Mouse (Mus musculus) megakaryocyte, adult 5-6 weeks (primary cell): ENCODE results near the gene Dusp8. TPM values are rescaled to one million over a fixed set of nuclear protein-coding genes. Genes with fewer than 3 reads are reported as not detected.
"Not testable (repeated sequence)": the region's sequence is repeated elsewhere in the genome, so short reads cannot be mapped to it uniquely, and the experiment has no call there.

Experiments used
- ATAC-seq: 2 replicates; pipeline ENCODE4 v1.8.0; 2016; ENCODE audit warnings: mild to moderate bottlenecking, inconsistent platforms; ENCODE audit not compliant: poor library complexity, severe bottlenecking
- total RNA-seq, 2 experiments: library from RNA; stranded (forward) in 1 of 2; stranded (reverse) in 1 of 2; fragments of 153-499, 151-499 nt in 1 of 2; fragments of 221-1000, 200-1000 nt in 1 of 2; gene quantifications; 2 replicates each; pipeline versions ENCODE4 v1.2.3 to v1.2.4; 2015 to 2017

Dusp8 gene
- total RNA-seq (2015) (not detected in 2 replicates), total RNA-seq (2017) (not detected in 2 replicates)

DNA sequence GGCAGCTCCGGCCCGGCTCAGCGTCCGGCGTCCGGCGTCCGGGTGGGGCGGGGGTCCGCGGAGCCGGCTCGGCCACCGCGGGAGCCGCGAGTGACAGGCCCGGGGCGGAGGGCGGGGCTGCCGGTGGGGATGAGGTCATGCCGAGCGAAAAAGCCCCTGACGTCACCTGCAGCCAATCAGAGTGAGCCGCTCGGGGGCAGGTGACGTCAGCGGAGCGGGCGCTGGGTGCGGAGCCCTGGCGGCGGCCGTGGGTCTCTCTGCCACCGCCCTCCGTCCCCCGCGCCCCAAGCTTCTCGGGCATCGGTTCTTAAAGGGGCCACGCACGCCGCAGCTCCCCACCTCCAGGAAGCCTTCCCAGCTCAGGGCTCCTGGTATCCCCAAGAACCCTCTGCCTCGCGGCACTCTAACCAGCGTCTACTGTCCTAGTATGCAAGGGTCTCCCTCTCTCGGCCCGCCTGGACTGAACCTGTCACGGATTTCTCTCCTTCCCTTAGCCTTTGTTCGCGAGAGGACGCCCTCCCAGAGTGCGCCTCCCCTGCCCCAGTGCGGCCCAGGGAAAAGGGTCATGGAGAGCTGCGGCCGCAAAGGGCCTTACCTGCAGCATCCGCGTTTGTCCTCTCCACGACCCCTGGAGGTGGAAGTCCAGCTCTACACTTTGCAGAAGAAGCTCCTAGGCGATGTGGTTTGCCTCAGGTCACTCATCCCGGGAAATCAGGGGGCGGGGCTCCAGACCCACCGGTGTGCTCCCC lies at the start of gene Dusp8:
Dusp8 (minus strand) TSS at position 661 of the 749 bp plus-strand sequence.
- peak; percentile 65 for ATAC-seq

DNA sequence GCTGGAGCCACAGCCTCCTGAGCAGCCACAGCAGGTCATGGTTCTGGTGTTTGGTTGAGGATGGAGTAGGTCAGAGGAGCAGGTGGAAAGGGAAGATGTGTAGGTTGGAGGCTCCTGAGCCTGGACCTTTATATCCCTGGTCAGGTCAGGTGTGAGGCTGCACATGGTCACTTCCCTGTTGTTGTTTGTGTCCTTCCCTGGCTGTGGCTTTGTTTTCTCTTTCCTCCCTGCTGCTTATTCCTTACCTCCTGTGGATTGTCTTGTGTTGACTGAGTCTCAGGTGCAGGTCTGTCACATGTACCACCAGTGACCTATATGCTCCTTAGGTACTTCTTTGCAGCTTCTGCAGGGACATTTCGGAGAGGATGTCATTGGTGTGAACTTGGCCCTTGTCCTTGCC lies 48.9 kb upstream of the Dusp8 start, which contains the start of gene Gm45337:
Gm45337 (minus strand) TSS at position 101 of the 400 bp plus-strand sequence.
- ATAC-seq, result no peak

DNA sequence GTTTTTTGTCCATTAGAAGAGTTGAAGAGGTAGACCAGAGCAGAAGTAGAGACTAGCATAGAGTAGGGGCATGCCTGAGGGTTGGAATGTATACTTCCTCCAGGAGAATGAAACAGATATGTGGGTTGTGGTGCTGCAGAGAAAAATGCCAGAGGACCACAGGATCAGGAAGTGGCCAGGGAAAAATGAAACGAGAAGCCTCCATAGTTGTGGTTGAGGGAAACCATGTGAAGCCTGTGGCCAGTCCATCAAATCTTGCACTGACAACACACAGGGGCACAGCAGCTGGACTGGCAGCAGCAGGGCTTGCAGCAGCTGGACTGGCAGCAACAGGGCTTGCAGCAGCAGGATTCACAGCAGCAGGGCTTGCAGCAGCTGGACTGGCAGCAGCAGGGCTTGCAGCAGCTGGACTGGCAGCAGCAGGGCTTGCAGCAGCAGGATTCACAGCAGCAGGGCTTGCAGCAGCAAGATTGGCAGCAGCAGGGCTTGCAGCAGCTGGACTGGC lies 47.9 kb upstream of the Dusp8 start:
- ATAC-seq, result not testable (repeated sequence)

DNA sequence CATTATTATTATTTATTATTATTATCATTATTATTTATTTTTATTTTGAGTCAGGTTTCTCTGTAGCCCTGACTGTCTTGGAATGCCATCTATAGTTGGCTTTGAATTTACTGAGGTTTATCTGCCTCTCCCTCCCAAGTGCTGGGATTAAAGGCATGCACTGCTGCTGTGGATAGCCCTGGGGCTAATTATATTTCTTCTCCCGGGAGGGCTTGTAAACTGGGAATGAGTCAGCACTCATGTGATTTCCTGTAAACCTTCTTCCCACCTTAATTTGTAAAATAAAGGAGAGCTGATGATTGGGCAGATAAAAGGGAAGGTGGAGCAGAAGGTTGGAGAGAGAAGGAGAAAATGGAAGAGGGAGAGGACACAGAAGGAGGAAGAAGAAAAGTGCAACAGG lies 45.1 kb upstream of the Dusp8 start:
- ATAC-seq, result no peak

DNA sequence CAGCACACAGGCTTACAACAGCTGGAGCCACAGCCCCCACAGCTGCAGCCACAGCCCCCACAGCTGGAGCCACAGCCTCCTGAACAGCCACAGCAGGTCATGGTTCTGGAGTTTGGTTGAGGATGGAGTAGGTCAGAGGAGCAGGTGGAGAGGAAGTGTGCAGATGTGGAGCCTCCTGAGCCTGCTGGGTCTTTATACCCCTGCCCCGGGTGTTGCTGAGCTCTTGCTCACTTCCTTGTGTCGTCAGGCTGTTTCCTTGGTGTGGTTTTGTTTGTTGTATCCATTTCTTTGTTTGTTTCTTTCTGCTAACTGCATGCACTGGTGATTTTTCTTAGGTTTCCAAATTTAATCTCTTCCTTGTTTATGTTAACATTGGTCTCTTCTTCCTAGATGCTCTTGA lies 40.3 kb upstream of the Dusp8 start, which contains the start of gene Gm39115:
Gm39115 (minus strand) TSS at position 101 of the 400 bp plus-strand sequence.
- ATAC-seq, result not testable (repeated sequence)

DNA sequence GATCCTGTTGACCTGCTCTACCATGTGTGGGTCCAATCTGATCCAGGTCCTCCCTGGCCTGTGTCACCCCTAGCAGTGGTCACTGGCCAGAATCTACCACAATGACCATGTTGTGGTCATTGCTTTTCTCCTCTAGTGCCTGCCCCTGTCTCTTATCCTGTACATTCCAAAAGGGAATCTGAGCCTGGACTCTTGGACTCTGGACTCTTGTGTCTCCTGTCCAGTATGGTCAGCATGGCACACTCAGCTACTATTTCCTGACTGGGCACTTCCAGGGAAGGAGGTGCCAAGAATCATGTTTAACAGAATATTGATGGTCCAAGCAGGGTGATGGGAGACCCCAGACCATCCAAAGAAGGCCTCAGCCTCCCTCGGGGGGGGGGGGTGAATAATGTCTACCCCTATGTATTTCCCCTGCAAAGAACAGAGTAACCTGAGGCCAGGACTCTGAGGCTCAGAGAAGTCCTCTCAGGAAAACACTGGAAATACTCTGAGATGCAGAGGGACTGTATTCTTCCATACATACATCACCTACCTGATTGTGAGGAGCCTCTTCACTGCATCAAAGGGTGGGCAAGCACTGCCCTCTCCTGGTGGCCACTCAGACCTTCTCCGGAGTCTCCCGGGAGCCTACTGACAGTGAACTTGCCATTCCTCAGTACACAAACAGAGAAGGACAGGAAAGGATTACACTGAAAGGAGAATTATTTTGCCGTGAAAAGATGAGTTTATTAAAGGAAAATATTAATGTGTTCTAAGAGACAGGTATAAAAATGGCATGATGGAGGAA lies 38.8 kb upstream of the Dusp8 start:
- ATAC-seq, result no peak

DNA sequence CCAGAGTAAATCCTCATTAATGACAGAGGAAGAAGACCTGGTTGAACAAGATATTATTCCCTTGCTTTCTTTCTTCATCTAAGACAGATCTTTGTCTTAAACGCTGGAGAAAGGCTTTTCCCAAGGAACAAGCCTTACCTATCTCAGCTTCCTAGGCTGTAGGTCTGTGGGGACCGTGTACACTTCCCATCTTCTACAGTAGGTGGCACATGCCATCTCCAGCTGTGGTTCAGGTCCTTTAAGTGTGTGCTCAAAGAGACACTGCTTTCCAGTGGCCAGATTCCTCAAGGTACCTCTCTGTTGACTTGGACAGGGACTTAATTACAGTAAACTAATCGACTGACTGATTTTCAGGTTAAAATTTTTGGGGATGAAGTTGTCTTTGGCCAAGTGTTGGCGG lies 33.2 kb upstream of the Dusp8 start:
- ATAC-seq, result no peak

DNA sequence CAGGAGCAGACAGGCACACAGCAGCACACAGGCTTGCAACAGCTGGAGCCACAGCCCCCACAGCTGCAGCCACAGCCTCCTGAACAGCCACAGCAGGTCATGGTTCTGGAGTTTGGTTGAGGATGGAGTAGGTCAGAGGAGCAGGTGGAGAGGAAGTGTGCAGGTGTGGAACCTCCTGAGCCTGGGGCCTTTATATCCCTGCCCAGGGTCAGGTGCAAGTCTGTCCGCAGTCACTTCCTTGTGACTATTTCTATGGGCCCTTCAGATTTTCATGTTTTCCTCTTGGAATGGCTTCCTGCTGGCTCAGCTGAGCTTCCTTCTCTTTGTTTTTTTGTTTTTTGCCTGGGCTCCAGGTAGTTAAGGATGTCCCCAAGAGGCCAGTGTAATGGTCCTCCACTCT lies 25.0 kb upstream of the Dusp8 start, which contains the start of gene Gm45618:
Gm45618 (minus strand) TSS at position 101 of the 400 bp plus-strand sequence.
- not testable (repeated sequence) for ATAC-seq

DNA sequence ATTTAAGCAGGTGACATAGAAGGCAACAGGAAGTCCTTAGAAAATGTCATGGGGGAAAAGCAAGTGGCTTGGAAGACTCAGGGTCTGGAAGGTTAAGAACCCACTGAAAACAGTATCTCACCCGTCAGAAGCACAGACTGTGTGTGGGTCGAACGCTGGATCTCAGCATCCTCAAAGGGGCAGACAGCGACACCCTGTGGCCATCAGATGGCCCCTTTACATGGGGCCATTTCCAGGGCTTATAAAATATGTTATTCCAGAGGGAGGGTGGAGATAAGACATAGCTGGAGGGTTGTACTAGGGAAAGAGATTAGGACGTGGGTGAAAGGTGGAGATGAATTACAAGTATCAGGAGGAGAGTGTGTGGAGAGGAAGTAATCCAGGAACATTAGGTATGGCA lies 24.0 kb upstream of the Dusp8 start:
- no peak for ATAC-seq

DNA sequence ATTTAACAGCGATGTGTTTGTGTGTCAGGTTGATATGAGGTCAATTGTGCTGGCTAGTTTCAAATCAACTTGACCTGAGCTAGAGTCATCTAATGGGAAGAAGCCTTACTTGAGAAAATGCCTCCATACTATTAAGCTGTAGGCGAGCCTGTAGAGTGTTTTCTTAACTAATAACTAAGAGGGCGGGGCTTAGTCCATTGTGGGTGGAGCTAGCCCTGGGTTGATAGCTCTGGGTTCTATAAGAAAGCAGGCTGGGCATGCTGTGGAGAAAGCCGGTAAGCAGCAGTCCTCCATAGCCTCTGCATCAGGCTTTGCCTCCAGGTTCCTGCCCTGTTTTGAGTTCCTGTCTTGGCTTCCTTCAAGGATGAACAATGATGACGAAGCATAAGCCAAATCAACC lies 9.1 kb upstream of the Dusp8 start:
- no peak for ATAC-seq

DNA sequence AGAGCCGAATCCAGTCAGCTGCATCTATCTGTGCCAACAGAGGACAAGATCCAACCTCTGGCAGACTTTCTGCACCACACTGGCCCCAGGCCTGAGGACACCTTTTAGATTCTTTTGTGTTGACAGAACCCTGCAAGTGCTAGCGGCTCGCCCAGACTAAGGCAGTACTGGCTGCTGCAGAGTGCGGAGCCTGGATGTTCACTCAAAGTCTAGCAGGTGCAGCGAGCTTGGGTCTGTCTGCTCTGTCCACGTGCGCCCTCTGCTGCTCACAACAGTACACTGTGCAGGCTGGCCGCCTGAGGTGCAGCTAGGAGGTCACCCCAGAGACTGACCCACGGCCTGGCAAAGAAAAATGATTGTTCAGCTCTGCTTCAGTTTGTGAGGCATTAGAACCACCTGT lies 2.1 kb upstream of the Dusp8 start:
- ATAC-seq, result peak; percentile 89

DNA sequence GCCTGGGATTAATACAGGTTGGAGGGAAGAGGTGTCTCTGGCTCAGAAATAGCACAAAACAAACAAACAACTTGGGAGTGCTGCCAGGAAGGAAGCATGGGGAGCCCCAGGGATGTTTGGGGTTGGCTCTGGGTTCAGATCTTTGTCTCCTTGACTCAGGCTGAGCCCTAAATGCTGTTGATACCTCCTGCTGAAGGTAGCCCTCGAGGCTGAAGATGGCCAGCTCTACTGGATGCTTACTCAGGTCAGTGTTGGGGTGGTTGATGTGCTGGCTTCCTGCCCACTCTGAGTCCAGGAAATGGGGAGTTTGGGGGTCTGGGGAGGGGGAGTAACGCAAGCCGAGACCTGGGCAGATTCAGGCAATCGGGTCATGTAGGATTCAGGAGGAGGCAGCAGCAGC lies 1.1 kb upstream of the Dusp8 start:
- ATAC-seq, result no peak

DNA sequence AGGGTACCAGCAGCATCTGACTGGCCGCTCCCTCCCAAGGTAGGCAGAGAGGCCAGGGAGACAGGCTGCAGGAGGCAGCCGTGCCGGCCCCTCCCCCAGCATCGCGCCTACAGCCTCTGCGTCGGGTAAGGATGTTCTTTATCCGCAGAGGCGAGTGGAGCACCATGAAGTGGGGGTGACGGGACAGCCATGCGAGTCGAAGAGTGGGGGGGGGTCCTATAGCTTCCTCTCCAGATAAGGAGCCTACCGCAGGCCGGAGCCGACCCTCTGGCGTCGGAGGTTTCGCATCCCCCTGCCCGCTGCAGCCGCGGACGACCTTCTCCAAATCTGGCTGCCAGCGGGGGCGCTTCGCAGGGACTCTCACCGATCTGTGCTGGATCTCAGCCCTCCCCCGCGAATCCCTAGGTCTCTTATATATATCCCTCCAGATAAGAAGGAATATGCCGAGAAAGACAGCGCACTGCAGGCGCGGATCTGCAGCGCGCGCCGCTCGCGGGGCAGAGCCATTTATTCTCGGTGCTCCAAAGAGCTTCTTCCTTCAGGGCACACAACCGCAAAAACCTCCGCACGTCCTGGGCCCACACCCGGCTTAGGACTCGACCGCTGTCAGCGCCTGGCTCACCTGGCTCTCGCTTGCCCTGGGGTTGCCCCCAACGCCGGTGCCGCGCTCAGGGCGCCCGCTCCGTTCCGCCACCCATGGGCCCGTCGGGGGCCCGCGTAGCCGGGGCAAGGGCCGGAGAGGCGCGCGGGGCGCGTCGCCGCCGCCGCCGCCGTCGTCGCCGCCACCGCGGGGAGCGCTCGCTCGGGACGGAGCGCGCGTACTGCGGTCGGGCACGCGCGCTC lies 1.1 kb downstream of the Dusp8 start:
- ATAC-seq, result no peak

DNA sequence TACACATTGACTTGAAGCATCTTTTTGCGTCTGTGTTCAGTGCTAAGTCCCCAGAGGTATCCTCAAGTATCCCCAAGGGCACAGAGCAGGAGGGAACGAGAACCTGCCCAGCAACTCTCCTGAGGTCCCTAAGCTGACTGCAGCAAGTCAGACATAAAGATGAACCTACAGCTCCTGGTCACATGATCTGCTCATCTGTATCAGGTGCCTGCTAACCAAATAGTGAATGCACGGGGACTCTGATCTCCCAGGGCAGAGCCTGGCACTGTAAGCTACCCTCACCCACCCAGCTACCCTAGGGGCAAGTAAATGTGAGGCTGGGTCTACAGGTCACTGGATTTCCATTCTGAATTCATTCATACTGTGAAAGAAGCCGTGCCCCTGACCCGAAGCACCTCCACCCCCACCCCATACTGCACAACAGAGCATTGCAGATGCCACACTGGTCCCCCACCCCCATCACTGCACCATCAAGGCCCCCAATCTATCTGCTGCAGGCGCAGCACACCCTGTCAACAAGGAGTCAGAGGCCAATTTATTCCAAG lies 1.9 kb downstream of the Dusp8 start:
- no peak for ATAC-seq

DNA sequence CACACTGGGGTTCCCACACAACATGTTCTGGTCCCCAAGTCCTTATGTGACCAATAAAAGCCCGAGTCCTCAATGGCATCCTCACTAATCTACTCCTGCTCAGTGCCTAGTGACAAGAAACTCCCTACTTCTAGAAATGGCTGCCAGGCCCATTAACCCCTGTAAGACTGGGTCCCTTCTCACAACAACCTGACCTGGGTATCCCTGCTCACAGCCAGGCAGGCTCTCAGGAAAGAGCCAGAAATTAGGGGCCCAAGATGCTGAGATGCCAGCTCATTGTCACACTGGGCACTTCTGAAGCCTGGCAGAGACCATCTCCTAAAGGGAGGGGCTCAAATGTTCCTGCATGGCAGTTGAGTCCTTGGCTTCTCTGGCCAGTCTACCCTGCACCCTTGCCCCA lies 2.7 kb downstream of the Dusp8 start:
- ATAC-seq, result no peak

DNA sequence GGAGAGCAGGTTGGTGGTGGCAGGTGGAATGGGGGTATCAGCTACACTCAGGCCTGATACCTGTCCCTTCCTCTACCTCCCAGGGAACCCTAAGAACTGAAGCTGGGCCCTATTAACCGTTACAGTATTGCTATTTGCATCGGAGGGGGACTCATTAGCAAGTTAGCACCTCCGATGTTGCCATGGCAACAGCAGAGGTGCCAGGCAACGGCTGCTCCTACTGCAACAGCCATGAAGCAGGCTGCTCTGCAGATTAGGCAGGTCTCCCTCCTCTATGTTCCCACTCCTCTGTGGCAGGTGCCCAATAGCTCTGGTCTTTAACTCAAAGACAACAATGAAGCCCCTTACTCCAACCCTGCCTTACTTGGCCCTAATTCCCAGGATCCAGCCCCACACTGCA lies 3.8 kb downstream of the Dusp8 start:
- no peak for ATAC-seq

DNA sequence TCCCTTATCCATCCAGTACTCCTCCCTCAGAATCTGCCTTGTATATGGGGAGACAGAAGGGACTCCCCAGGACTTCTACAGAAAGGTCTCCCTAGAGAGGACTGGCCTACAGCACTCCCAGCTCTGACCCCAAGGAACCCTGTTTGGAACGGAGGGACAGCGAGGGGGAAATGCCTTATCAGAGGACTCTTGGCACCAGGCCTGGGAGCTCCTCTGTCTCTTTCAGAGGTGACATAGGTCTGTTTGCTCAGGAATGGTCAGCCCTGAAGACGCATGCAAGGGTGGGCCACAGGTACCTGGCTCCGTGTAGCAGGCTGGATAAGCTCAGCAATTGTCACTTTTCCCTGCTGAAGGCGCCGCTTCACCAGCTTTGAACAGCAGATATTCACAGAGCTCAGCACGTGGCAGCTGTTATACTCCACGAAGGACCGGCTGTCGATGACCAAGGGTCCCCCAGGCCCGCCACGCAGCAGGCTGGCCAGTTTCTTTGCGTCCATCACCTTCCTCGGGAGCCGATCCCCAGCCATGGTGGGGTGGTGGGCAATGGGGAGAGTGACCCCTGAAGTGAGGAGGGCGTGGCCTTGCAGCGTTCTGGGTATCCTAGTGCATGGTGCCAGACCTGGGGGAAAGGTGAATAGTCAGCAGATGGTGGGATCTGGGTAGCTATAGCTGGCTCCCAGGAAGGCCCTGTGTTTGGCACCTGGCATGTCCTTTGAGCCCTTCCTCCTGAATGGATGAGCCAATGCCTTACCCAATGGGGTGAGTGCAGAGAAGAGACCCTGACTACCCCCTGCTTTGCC lies 5.8 kb downstream of the Dusp8 start:
- no peak for ATAC-seq

DNA sequence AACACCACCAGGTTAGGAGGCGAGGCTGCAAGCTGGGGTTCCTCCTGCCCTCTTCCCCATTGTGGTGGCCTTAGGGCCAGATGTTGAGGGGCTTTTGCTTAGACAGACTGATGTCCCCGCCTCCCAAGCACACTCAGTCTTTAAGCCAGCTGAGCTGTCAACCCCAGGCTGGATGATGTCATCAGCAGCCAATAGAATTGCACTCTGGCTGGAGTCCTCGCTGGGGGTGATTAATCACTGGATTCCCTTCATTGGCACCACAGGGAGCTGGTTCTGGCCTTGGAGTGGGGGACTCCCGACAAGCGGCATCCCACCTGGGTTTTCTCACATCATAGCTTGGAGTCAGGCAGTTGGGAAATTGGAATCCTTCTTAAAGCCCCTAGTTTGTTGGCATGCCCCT lies 6.8 kb downstream of the Dusp8 start:
- no peak for ATAC-seq

DNA sequence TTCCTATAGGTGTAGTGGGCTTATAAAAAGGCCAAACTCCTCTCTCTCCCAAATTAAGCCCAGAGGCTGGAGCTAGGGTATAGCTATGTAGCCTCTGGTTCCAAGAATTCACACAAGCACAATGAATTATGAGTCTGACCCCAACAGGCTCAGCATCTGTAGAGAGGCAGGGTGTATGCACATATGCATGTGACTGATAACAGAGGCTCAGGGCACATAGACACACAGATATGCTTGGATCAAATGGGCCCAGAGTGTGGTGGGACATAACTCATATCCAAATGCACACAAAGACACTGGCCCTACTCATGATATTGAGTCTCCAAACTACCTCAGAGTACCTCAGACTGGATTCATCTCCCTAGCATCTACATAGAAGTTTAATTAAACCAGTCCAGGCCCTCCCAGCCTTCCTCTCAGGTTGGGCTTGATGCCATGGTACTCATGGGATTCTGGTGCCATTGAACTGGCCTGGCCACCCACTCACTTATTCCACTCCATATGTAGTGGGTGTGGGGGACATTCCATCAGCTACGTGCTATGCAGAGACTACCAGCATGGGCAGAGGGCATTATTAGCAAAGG lies 8.5 kb downstream of the Dusp8 start:
- peak; percentile 54 for ATAC-seq
